Mouse (Mus musculus) fat pad, adult 2 months (tissue): Measurements from ENCODE around the gene Mtmr3.

ENCODE experiments used
- DNase-seq: peaks from one replicate; pipeline ENCODE4 v3.0.0-alpha.2; 2011; ENCODE audit warnings: low read depth, low spot score; ENCODE audit errors: extremely low read depth

The Mtmr3 gene

GRCm38 (mm10) chr11:4594608-4595500, at the start of gene Mtmr3:
TSS of gene Mtmr3 (minus strand) at chr11:4594863.
- DNase-seq = no peak

GRCm38 (mm10) chr11:4643722-4644121, 49.1 kb upstream of the Mtmr3 start:
- no peak for DNase-seq

- DNase-seq = no peak
These were observed 46.5 kb upstream of the Mtmr3 start for GRCm38 (mm10) chr11:4641185-4641584.

GRCm38 (mm10) chr11:4638261-4638660, 43.6 kb upstream of the Mtmr3 start:
- DNase-seq = no peak

- no peak for DNase-seq
These were observed 43.0 kb upstream of the Mtmr3 start, which contains the start of gene Ascc2 for GRCm38 (mm10) chr11:4637534-4638234. TSS of gene Ascc2 (plus strand) at chr11:4637747.

- no peak for DNase-seq
These were observed 42.2 kb upstream of the Mtmr3 start for GRCm38 (mm10) chr11:4636782-4637342.

- no peak for DNase-seq
These were observed 39.7 kb upstream of the Mtmr3 start for GRCm38 (mm10) chr11:4634395-4634794.

GRCm38 (mm10) chr11:4633420-4633819, 38.8 kb upstream of the Mtmr3 start:
- no peak for DNase-seq

- no peak for DNase-seq
These were observed 35.2 kb upstream of the Mtmr3 start for GRCm38 (mm10) chr11:4629861-4630280.

GRCm38 (mm10) chr11:4627636-4628035, 33.0 kb upstream of the Mtmr3 start:
- DNase-seq = no peak

- no peak for DNase-seq
These were observed 31.3 kb upstream of the Mtmr3 start for GRCm38 (mm10) chr11:4625931-4626330.

- DNase-seq = no peak
These were observed 28.3 kb upstream of the Mtmr3 start for GRCm38 (mm10) chr11:4622997-4623396.

GRCm38 (mm10) chr11:4622442-4622986, 27.9 kb upstream of the Mtmr3 start:
- DNase-seq = peak; percentile 98

GRCm38 (mm10) chr11:4621866-4622265, 27.2 kb upstream of the Mtmr3 start:
- no peak for DNase-seq

- no peak for DNase-seq
These were observed 25.9 kb upstream of the Mtmr3 start for GRCm38 (mm10) chr11:4620501-4621108.

GRCm38 (mm10) chr11:4620017-4620485, 25.4 kb upstream of the Mtmr3 start, which contains the start of gene Gm11032:
TSS of gene Gm11032 (plus strand) at chr11:4620067.
- no peak for DNase-seq

- DNase-seq = no peak
These were observed 17.2 kb upstream of the Mtmr3 start for GRCm38 (mm10) chr11:4611904-4612303.

GRCm38 (mm10) chr11:4606541-4606940, 11.9 kb upstream of the Mtmr3 start:
- no peak for DNase-seq

GRCm38 (mm10) chr11:4605414-4605813, 10.8 kb upstream of the Mtmr3 start:
- no peak for DNase-seq

GRCm38 (mm10) chr11:4604441-4604840, 9.8 kb upstream of the Mtmr3 start:
- DNase-seq = no peak
